Mouse (Mus musculus): Measurements from ENCODE around the gene Cldn4.

GRCm38 (mm10) chr5:134947420-134948084 is 818 bp upstream of the Cldn4 start:
- no peak for TF ChIP-seq CTCF (conservative IDR thresholded peaks at IDR 0.05 in 1 of 2, IDR thresholded peaks at IDR 0.05 in 1 of 2; ENCODE audit: low read depth in 2 of 2, low read length in 2 of 2)
- TF ChIP-seq ZC3H11A (IDR thresholded peaks at IDR 0.05; ENCODE audit: low read depth, low read length), result no peak
- TF ChIP-seq POLR2AphosphoS2 (IDR thresholded peaks at IDR 0.05; ENCODE audit: low read depth, low read length), result no peak
- no peak for TF ChIP-seq E2F4 (IDR thresholded peaks at IDR 0.05; ENCODE audit: insufficient replicate concordance, low read depth, low read length)
- no peak for TF ChIP-seq EP300 (IDR thresholded peaks at IDR 0.05; ENCODE audit: low read length)
- no peak for TF ChIP-seq USF1 (IDR thresholded peaks at IDR 0.05; ENCODE audit: low read depth, low read length)
